Mouse (Mus musculus) heart, adult 18-20 months (tissue): ENCODE measurements around the gene Smg5. TPM values are rescaled to one million over a fixed set of nuclear protein-coding genes. Genes with fewer than 3 reads are reported as not detected.

Experiments used
- DNase-seq, 2 experiments: peaks; one replicate each; pipeline ENCODE4 v3.0.0; 2021 to 2022; ENCODE audit warnings: mixed read lengths in 1 of 2
- total RNA-seq, 2 experiments: library from RNA; stranded (reverse); gene quantifications; 2 replicates each; pipeline ENCODE4 v1.2.3; 2021

Gene Smg5
- total RNA-seq, 2 experiments from 2014 or later, result 48.3 to 55.9 TPM

DNA sequence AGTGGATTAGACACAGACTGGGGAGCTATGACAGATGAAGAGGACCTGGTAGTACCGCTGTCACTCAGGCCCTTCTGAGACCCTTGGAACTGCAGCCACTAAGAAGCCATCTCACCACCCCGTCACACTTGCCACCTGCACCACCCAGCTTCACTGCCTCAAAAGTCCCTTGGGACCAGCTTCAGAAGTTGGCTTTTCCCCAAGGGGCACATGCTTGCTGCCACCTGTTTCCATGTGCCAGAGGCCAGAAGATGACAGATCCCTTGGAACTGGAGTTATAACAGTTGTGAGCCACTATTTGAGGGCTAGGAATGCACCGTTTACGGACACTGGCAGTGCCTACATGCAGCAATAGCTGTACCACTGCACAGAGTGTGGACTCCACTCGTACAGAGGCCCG is 59.2 kb downstream of the Smg5 start:
- no peak for DNase-seq

DNA sequence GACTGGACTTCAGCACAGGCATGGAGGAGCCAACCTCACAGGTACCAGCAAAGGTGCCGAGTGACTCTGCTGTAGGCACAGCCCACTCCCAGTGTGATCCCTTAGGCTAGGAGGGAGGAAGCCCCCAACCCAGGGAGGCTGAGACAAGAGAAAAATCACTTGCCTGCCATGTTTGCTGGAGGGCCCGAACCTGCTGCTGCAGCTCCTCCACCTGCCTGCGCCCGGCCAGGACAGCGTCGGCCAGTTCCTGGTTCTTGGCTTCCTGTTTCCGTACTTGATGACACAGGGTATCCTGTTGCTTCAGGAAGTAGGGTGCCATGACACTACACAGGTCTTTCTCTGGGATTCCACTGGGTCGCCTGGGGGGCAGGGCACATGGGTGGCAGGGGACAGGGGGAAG is 59.7 kb downstream of the Smg5 start:
- DNase-seq, result no peak

DNA sequence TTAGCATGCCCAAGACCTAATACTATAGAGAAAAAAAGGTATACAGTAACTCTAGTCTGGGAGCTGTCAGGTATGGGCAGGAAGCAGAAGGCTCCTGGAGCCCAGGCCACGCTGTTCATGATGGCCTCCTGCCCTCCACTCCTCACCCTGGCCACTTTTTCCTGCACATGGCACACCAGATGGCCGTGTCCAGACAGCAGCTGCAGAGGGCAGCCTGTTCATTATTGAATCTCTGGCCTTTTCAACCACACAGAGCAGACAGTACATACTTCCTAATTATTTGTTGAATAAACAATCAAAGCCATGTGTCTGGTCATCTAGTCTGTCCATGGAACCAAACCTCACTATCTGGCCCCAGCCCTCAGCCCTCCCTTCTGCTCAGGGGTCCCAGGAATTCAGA is 62.6 kb downstream of the Smg5 start:
- no peak for DNase-seq

DNA sequence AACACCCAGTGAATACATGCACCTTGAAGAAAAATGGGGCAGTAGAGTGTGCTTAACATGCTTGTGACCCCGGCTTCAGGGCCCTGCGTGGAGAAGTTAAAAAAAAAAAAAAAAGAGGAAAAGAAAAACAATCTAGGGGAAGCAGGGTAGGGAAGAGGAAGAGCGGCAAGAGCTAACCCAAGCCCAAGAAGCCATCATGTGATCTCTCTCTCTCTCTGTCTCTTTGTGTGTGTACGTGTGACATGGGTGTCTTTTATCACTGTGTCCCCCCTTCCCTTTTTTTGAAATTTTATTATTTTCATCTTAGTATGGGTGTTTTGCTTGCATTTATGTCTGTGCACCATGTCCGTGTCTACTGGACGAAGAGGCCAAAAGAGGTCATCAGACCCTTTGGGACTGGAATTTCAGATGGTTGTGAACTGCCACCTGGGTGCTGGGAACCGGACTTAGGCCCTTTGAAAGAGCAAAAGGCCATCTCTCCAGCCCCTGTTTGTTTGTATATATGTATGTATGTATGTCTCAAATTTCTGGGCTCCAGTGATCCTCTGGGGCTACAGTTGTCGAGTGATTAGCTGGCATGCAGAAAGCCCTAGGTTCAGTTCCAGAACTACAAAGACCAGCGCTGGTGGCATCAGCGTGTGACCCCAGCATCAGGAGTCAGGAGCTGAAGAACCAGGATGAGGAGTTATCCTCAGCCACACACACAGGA is 67.6 kb downstream of the Smg5 start:
- DNase-seq, result no peak

DNA sequence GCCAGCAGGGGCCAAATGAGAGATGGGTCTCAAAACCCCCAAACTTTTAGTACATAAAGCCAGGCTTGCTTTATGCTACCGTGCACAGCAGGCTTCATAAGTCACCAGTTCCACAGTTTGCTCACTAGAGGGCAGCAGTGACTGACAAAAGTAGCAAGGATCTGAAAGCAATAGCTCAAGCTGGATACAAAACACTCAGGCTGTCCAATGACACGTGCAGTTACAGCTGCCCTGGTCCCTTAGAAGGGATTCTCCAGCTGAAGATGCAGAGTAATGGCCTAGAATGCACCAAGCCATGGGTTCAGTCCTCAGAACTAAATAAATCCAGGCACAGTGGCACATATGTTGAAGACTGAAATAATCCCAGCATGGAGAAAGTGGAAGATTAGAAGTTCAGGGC is 71.0 kb downstream of the Smg5 start:
- peak; percentile 72 to 83 for DNase-seq

DNA sequence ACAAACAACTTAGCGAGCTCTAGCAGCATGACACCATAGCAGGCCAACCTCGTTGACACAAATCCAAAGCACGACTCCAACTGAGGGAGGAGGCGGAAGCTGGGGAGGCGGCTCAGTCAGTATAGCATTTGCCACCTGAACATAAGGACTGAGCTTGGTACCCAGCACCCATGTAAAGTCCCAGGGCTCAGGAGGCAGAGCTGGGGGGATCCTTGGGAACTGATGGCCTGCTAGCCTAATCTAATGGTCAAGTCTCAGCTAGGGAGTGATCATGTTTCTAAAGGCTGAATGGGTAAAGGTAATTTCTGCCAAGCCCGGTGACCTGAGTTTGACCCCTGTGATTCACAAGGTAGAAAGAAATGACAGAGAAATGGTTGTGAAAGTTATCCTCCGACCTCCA is 71.5 kb downstream of the Smg5 start:
- no peak for DNase-seq

DNA sequence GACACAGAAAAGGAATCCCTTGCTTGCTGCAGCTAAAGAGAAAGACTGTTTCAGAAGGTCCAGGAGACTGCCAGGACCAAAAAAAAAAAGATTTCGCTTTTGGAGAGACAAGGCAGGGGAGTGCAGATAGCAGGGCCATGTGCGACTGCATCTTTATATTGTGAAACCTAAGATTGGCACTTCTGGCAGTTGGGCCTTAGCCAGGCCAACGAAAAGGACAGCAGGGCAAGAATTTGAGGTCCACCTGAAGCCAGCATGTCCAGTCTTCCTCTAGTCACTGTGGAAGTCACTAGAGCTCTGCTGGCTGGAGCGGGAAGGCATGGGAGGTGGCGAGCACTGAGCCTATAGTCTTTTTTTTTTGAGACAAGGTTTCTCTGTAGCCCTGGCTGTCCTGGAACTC is 72.9 kb downstream of the Smg5 start:
- no peak for DNase-seq

DNA sequence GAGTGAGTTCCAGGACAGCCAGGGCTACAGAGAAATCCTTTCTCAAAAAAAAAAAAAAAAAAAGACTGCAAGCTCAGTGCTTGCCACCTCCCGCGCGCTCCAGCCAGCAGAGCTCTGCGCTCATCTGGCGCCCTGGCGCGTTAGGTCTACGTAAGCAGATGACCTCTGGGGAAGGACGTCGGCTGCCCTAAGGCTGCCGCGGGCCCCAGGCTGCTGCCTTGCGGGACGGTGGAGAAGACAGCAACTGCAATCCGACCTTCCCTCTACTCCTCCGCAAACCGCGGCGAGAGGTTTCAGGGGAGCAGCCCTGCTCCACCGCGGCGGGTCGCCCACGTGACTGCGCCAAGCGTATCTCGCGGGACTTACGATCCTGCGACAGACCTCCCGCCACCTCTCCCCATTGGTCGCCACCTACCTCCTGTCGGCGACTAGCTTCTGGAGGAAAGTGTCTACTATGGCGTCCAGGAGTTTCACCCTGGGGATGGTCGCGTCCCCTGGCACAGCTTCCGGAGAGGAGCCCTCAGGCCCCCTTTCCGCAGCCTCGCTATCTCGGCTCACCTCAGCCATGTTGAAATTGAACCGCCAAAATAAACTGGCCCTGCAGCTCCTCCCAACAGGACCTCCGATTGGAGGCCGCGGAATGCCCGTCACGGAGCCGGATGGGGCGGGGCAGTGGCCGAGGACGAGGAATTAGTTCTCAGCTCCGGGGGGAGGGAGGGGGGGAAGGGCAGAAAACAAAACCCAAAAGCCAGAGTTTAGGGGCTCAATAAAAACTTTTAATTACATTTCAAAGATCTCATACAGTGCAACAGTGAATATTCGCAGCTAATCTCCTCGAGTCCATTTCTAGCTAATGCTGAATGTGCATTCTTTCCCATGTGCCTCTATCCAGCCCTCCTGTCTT is 73.9 kb downstream of the Smg5 start, which contains the start of gene Pmf1:
Gene Pmf1, minus strand, starts transcription at position 591 of the 904 bp plus-strand sequence.
- peak; percentile 96 to 97 for DNase-seq

DNA sequence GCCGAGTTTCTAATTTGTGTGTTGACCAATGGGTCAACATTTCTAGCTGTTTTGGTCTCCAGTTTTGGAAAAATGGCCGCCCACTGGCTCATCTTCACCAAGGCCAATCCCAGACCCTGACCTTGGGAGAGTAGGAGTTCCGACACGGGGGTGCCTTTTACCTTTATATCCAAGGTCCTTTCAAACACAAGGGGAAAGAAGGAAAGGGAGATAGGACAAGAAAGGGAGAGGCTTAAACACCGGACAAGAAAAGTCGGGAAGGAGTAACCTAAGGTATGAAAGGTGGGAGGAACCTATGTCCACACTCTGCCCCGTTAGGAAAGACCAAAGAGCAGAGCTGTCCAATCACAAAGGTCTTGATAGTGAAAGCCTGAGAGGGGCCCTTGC is 74.6 kb downstream of the Smg5 start:
- DNase-seq, result no peak

DNA sequence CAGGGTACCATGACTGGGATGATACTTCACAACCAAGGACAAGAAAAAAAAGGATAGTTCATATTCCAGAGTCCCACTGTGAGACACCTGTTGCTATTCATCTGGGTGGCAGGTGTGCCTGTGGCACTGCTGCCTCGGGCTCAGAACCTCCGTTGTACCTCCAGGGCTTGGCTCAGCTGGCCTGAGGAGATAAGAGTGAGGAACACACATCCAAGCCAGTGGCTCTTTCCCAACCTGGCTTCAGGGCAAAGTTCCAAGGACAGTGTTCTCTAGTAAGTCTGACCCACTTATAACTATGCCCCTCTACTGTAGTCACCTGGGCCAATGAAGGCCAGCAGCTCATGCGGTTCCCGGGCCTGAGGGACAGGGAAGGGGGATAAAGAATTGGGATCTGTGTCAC is 75.6 kb downstream of the Smg5 start:
- DNase-seq, result peak; percentile 54 to 58

Other genes with a start within 250 kb of the Smg5 start
- gene Mef2d, start 193.9 kb upstream of the Smg5 start, total RNA-seq, result 100 to 1,000 TPM; 120 TPM
- under 1 TPM in 1 of 2 experiments, not detected in 1; 0.64 TPM for gene Rhbg, start 81.6 kb upstream of the Smg5 start, total RNA-seq
- gene Gm38392, start 49.0 kb upstream of the Smg5 start, total RNA-seq, result under 1 TPM; 0.30 to 0.33 TPM
- 1 to 10 TPM; 6.7 to 7.3 TPM for gene Tsacc, start 39.3 kb upstream of the Smg5 start, total RNA-seq
- gene Cct3, start 39.1 kb upstream of the Smg5 start, total RNA-seq, result 100 to 1,000 TPM; 184 to 197 TPM
- 10 to 100 TPM; 67.8 to 84.2 TPM for gene Glmp, start 11.2 kb upstream of the Smg5 start, total RNA-seq
- 1 to 10 TPM; 1.4 to 4.3 TPM for gene Tmem79, start 112 bp upstream of the Smg5 start, total RNA-seq
- under 1 TPM; 0.60 to 0.67 TPM for gene Paqr6, start 28.3 kb downstream of the Smg5 start, total RNA-seq
- gene Bglap3, start 36.5 kb downstream of the Smg5 start, total RNA-seq, result not detected
- not detected for gene Bglap2, start 42.4 kb downstream of the Smg5 start, total RNA-seq
- not detected for gene Bglap, start 48.2 kb downstream of the Smg5 start, total RNA-seq
- gene Pmf1, start 74.1 kb downstream of the Smg5 start, total RNA-seq, result 10 to 100 TPM; 16.8 to 18.3 TPM
- 10 to 100 TPM; 12.3 to 14.2 TPM for gene Slc25a44, start 88.9 kb downstream of the Smg5 start, total RNA-seq
- 1 to 10 TPM; 4.4 to 5.9 TPM for gene Sema4a, start 124.9 kb downstream of the Smg5 start, total RNA-seq
- gene Lmna, start 173.7 kb downstream of the Smg5 start, total RNA-seq, result 100 to 1,000 TPM; 113 to 129 TPM
- gene Mex3a, start 196.1 kb downstream of the Smg5 start, total RNA-seq, result under 1 TPM; 0.26 to 0.35 TPM
- under 1 TPM in 1 of 2 experiments, not detected in 1; 0.26 TPM for gene Rab25, start 212.0 kb downstream of the Smg5 start, total RNA-seq
- 100 to 1,000 TPM; 102 to 104 TPM for gene Lamtor2, start 216.8 kb downstream of the Smg5 start, total RNA-seq
- 10 to 100 TPM; 72.4 to 78.7 TPM for gene Ubqln4, start 217.5 kb downstream of the Smg5 start, total RNA-seq
- gene Ssr2, start 239.6 kb downstream of the Smg5 start, total RNA-seq, result 10 to 100 TPM; 60.8 to 65.5 TPM